In the genomic region with DNA sequence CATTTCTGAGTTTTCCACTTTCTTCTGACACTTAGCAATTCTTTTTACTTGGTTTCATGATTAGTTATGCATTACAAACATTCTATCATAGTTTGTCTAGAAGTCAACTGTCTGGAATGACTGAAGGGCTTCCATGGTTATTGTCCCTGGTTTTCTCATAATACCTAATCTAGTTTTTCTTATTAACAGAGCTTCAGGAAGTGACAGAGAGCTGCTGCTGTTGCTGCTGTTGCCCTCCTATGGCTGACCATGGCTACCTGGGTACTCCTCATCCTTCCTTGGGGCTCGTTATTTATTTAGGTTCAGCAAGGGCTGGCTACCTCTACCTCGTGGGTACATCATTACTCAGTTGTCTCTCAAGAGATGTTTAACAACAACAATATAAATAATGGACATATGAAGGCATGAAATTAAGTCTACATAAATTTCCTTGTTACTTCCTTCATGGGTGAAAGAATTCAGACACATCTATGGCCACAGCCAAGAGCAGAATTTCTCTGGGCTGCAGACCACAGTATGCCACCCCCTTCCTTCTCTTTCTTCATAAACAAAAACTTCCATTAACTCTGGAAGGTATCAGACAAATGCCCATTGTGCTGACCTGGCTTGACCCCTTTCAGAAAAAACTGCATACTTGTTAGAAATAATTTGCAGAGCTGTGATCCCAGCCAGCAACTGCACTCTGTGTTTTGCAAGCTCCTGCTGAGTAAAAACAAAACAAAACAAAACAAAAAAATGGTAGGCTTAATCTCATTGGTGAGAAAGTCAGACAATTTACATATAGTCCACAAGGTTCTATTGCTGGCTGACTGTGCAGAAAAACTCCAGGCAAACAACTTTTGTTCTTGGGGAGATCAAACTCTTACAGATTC, we compare ENCODE assay signal across 18 mouse cellular contexts.
A peak's percentile ranks its signal among the peaks of the same experiment; 100 is the strongest.
DNase-seq lines count a peak whose midpoint lies in the region; ATAC-seq and TF ChIP-seq lines count a peak whose summit lies in the region.
"Had no signal": no experiment of that assay in that cellular context is flagged by ENCODE, and none has a peak within 500 bp of the region (broad histone marks: within the 10 kb centered on the region; RNA-seq: fewer than 3 reads in every experiment).

No protein-coding gene starts in this region.

- H3K27me3 ChIP-seq in liver, adult 2 months (ENCODE audit: control insufficient read depth, insufficient read depth, low read length) = no peaks in the 10 kb centered on the region
- H3K27me3 ChIP-seq in liver, postnatal 0 days (ENCODE audit: insufficient read depth, low read length) = no peaks in the 10 kb centered on the region
- H3K27me3 ChIP-seq in forebrain, embryonic 10.5 days (ENCODE audit: poor library complexity, severe bottlenecking) = no peaks in the 10 kb centered on the region
- H3K27me3 ChIP-seq: embryonic facial prominence, embryonic 13.5 days; forebrain, embryonic 15.5 days; hindbrain, embryonic 13.5 days; lung, embryonic 15.5 days had no signal

- ATAC-seq in liver, postnatal 0 days = no peak
- ATAC-seq: forebrain, embryonic 15.5 days; midbrain, embryonic 16.5 days had no signal

- no peaks in the 10 kb centered on the region for H3K9me3 ChIP-seq in liver, postnatal 0 days (ENCODE audit: low read length)
- no peaks in the 10 kb centered on the region for H3K9me3 ChIP-seq in forebrain, embryonic 10.5 days
- H3K9me3 ChIP-seq: embryonic facial prominence, embryonic 13.5 days; forebrain, embryonic 15.5 days; hindbrain, embryonic 13.5 days; lung, embryonic 15.5 days had no signal

- TF ChIP-seq CTCF in liver, adult 2 months (IDR thresholded peaks at IDR 0.05; ENCODE audit: low read depth, low read length) = no peak
- TF ChIP-seq CTCF in liver, postnatal 0 days (IDR thresholded peaks at IDR 0.05; ENCODE audit: low read depth) = no peak

- H3K4me1 ChIP-seq in liver, adult 2 months (ENCODE audit: control insufficient read depth, insufficient read depth, low read length) = peaks cover 14% of the 10 kb centered on the region
- peaks cover 4% of the 10 kb centered on the region; the same call in 1 of the 2 replicates for H3K4me1 ChIP-seq in liver, postnatal 0 days (ENCODE audit: insufficient read depth)
- H3K4me1 ChIP-seq in forebrain, embryonic 10.5 days = peaks cover 16% of the 10 kb centered on the region
- H3K4me1 ChIP-seq: embryonic facial prominence, embryonic 13.5 days; forebrain, embryonic 15.5 days; hindbrain, embryonic 13.5 days; lung, embryonic 15.5 days had no signal

- intact Hi-C loops in left cerebral cortex, postnatal 4 days (cut with DNase I) = no loop called here

- no peak for TF ChIP-seq POLR2A in liver, adult 2 months (IDR thresholded peaks at IDR 0.05; ENCODE audit: extremely low read depth, insufficient read depth, low read length)

- no peak overlapping the region for H3K9ac ChIP-seq in liver, adult 2 months (ENCODE audit: low read depth, low read length)
- no peak overlapping the region for H3K9ac ChIP-seq in liver, postnatal 0 days (replicated peaks)
- H3K9ac ChIP-seq: embryonic facial prominence, embryonic 13.5 days; forebrain, embryonic 15.5 days; hindbrain, embryonic 13.5 days; lung, embryonic 15.5 days had no signal

- no peak overlapping the region for H3K4me2 ChIP-seq in liver, postnatal 0 days (ENCODE audit: low read depth, low read length)
- H3K4me2 ChIP-seq: embryonic facial prominence, embryonic 13.5 days; forebrain, embryonic 15.5 days; heart, embryonic 11.5 days; hindbrain, embryonic 13.5 days; liver, embryonic 11.5 days; lung, embryonic 15.5 days had no signal

- no peak overlapping the region for H3K27ac ChIP-seq in liver, adult 2 months (replicated peaks; ENCODE audit: insufficient read depth, low read depth, low read length)
- no peak overlapping the region for H3K27ac ChIP-seq in liver, postnatal 0 days (ENCODE audit: low read depth)
- H3K27ac ChIP-seq in forebrain, embryonic 10.5 days = no peak overlapping the region
- H3K27ac ChIP-seq: embryonic facial prominence, embryonic 13.5 days; forebrain, embryonic 15.5 days; hindbrain, embryonic 13.5 days; lung, embryonic 15.5 days had no signal

- WGBS in liver, adult 2 months = 66% methylated on average over 2 of the region's 2 CpGs
- WGBS in liver, postnatal 0 days (ENCODE audit: insufficient replicate concordance) = 43% methylated on average over 2 of the region's 2 CpGs
- WGBS in forebrain, embryonic 10.5 days = 60% methylated on average over 2 of the region's 2 CpGs

- H3K4me3 ChIP-seq in liver, adult 2 months (ENCODE audit: insufficient read depth, low read depth, low read length) = no peak overlapping the region
- no peak overlapping the region for H3K4me3 ChIP-seq in liver, postnatal 0 days (ENCODE audit: low read depth, low read length)
- H3K4me3 ChIP-seq in forebrain, embryonic 10.5 days = no peak overlapping the region
- H3K4me3 ChIP-seq: embryonic facial prominence, embryonic 13.5 days; forebrain, embryonic 15.5 days; hindbrain, embryonic 13.5 days; lung, embryonic 15.5 days had no signal

- peak; percentile 59 for DNase-seq in liver, adult 2 months (ENCODE audit: extremely low read depth, low read depth, low spot score)
- DNase-seq in liver, postnatal 0 days = no peak
- DNase-seq in adipocyte (ENCODE audit: low spot score) = peak; percentile 57
- DNase-seq in kidney, adult 8-10 months = peak; percentile 69 to 75
- DNase-seq in kidney, postnatal 25 days = peak; percentile 73 to 76
- DNase-seq in neural tube, embryonic 10.5 days (ENCODE audit: extremely low spot score, low spot score) = no peak
- no peak for DNase-seq in left cerebral cortex, postnatal 4 days
- DNase-seq in forebrain, embryonic 10.5 days (ENCODE audit: extremely low spot score, low spot score) = no peak
- DNase-seq: cerebellum, adult 8-10 months; heart, postnatal 10 days; retina, postnatal 1 day had no signal

- TF ChIP-seq EP300 in liver, postnatal 0 days (IDR thresholded peaks at IDR 0.05; ENCODE audit: low read depth) = no peak

- no peaks in the 10 kb centered on the region for H3K36me3 ChIP-seq in liver, adult 2 months (ENCODE audit: control insufficient read depth, insufficient read depth, low read length)
- H3K36me3 ChIP-seq in liver, postnatal 0 days (replicated peaks; ENCODE audit: insufficient read depth, low read length) = no peaks in the 10 kb centered on the region
- H3K36me3 ChIP-seq in forebrain, embryonic 10.5 days (replicated peaks) = no peaks in the 10 kb centered on the region
- H3K36me3 ChIP-seq: embryonic facial prominence, embryonic 13.5 days; forebrain, embryonic 15.5 days; hindbrain, embryonic 13.5 days; lung, embryonic 15.5 days had no signal

- no peaks in the 10 kb centered on the region for H3K79me2 ChIP-seq in liver, adult 2 months (ENCODE audit: control insufficient read depth, insufficient read depth, low read length)

Comparison
In these comparisons a context has a peak if more than half of its experiments do, and no peak if none do; other contexts are left out.
1. DNase-seq: peak in liver, adult 2 months (single experiment), adipocyte (single experiment), kidney, adult 8-10 months (2 of 2) and kidney, postnatal 25 days (2 of 2); none in liver, postnatal 0 days (single experiment), neural tube, embryonic 10.5 days (single experiment), left cerebral cortex, postnatal 4 days (single experiment) and forebrain, embryonic 10.5 days (single experiment).